Mouse (Mus musculus) MEL (cell line): Measurements from ENCODE around the gene Frmd4a. TPM values are rescaled to one million over a fixed set of nuclear protein-coding genes. Genes with fewer than 3 reads are reported as not detected.

Experiments
- DNase-seq: peaks from one replicate; pipeline ENCODE4 v3.0.0; 2011; ENCODE audit warnings: low read depth, low spot score
- H3K27ac ChIP-seq: 2 replicates; pipeline ENCODE4 v1.5.1; 2012; ENCODE audit warnings: low read depth, mild to moderate bottlenecking, control low read depth, low read length, moderate library complexity; ENCODE audit not compliant: control insufficient read depth
- H3K27me3 ChIP-seq, 2 experiments: fragments of 150-350 bp in 1 of 2; sonication (generic) in 1 of 2; 2 replicates each; pipeline ENCODE4 v1.6.1; 2012; ENCODE audit warnings: low read length in 2 of 2, mild to moderate bottlenecking in 2 of 2, improper control_type of control experiment in 1 of 2, moderate library complexity in 1 of 2; ENCODE audit not compliant: insufficient read depth in 2 of 2, control insufficient read depth in 1 of 2
- H3K36me3 ChIP-seq, 2 experiments: 2 replicates each; pipeline ENCODE4 v1.6.1; 2012 to 2014; ENCODE audit warnings: low read length in 2 of 2, improper control_type of control experiment in 1 of 2, inconsistent platforms in 1 of 2, mild to moderate bottlenecking in 1 of 2; ENCODE audit not compliant: insufficient read depth in 2 of 2, control insufficient read depth in 1 of 2
- H3K4me1 ChIP-seq, 2 experiments: fragments of 150-350 bp in 1 of 2; sonication (generic) in 1 of 2; 2 replicates each; pipeline ENCODE4 v1.6.1; 2012; ENCODE audit warnings: low read length in 2 of 2, improper control_type of control experiment in 1 of 2, mild to moderate bottlenecking in 1 of 2; ENCODE audit not compliant: insufficient read depth in 2 of 2, control insufficient read depth in 1 of 2
- H3K4me3 ChIP-seq, 2 experiments: fragments of 150-350 bp in 1 of 2; sonication (generic) in 1 of 2; 2 replicates each; pipeline ENCODE4 v1.5.1; 2012; ENCODE audit warnings: low read depth in 2 of 2, low read length in 2 of 2, mild to moderate bottlenecking in 2 of 2, moderate library complexity in 2 of 2, control low read depth in 1 of 2, improper control_type of control experiment in 1 of 2; ENCODE audit not compliant: control insufficient read depth in 1 of 2, insufficient read depth in 1 of 2
- H3K79me2 ChIP-seq: 2 replicates; pipeline ENCODE4 v1.6.1; 2012; ENCODE audit warnings: mild to moderate bottlenecking, low read length, moderate library complexity; ENCODE audit not compliant: control insufficient read depth, poor library complexity, insufficient read depth
- H3K9ac ChIP-seq: 2 replicates; pipeline ENCODE4 v1.6.1; 2012; ENCODE audit warnings: low read depth, mild to moderate bottlenecking, control low read depth, low read length, moderate library complexity; ENCODE audit not compliant: control insufficient read depth, poor library complexity, severe bottlenecking
- H3K9me3 ChIP-seq: fragments of 150-350 bp; sonication (generic); replicated peaks from 2 replicates; pipeline ENCODE4 v1.6.1; 2012; ENCODE audit warnings: mild to moderate bottlenecking, low read length, improper control_type of control experiment, moderate library complexity; ENCODE audit not compliant: insufficient read depth
- BHLHE40 ChIP-seq: IDR thresholded peaks from 2 replicates; pipeline ENCODE4 v1.6.1; 2012; ENCODE audit warnings: low read depth, mild to moderate bottlenecking, inconsistent platforms, low read length, improper control_type of control experiment, borderline replicate concordance
- CHD1 ChIP-seq: IDR thresholded peaks from 2 replicates; pipeline ENCODE4 v1.6.1; 2012; ENCODE audit warnings: low read depth, mild to moderate bottlenecking, inconsistent platforms, low read length, improper control_type of control experiment
- CTCF ChIP-seq, 3 experiments: IDR thresholded peaks in 2 of 3; conservative IDR thresholded peaks in 1 of 3; 2 replicates each; pipeline ENCODE4 v1.5.1; 2011 to 2012; ENCODE audit warnings: low read length in 3 of 3, low read depth in 2 of 3, mild to moderate bottlenecking in 2 of 3, improper control_type of control experiment in 1 of 3, inconsistent platforms in 1 of 3, mixed read lengths in 1 of 3, moderate library complexity in 1 of 3; ENCODE audit not compliant: control insufficient read depth in 1 of 3, insufficient read depth in 1 of 3, poor library complexity in 1 of 3, severe bottlenecking in 1 of 3
- E2F4 ChIP-seq: IDR thresholded peaks from 2 replicates; pipeline ENCODE4 v1.6.1; 2011; ENCODE audit warnings: low read depth, low read length, improper control_type of control experiment, borderline replicate concordance
- ELF1 ChIP-seq: IDR thresholded peaks from 2 replicates; pipeline ENCODE4 v1.6.1; 2014; ENCODE audit warnings: low read depth, mild to moderate bottlenecking, inconsistent platforms, low read length, improper control_type of control experiment, moderate library complexity
- EP300 ChIP-seq, 2 experiments: IDR thresholded peaks; 2 replicates each; pipeline ENCODE4 v1.6.1; 2011; ENCODE audit warnings: improper control_type of control experiment in 2 of 2, low read length in 2 of 2, low read depth in 1 of 2, mild to moderate bottlenecking in 1 of 2
- ETS1 ChIP-seq: IDR thresholded peaks from 2 replicates; pipeline ENCODE4 v1.6.1; 2012; ENCODE audit warnings: low read depth, mild to moderate bottlenecking, inconsistent platforms, low read length, improper control_type of control experiment, moderate library complexity
- GABPA ChIP-seq: IDR thresholded peaks from 2 replicates; pipeline ENCODE4 v1.6.1; 2012; ENCODE audit warnings: low read depth, mild to moderate bottlenecking, inconsistent platforms, low read length, improper control_type of control experiment, moderate library complexity
- GATA1 ChIP-seq: IDR thresholded peaks from 2 replicates; pipeline ENCODE4 v1.6.1; 2011; ENCODE audit warnings: low read depth, low read length, improper control_type of control experiment
- HCFC1 ChIP-seq: IDR thresholded peaks from 2 replicates; pipeline ENCODE4 v1.6.1; 2012; ENCODE audit warnings: low read depth, mild to moderate bottlenecking, inconsistent platforms, low read length, improper control_type of control experiment, moderate library complexity
- JUND ChIP-seq: IDR thresholded peaks from 2 replicates; pipeline ENCODE4 v1.6.1; 2011; ENCODE audit warnings: low read depth, mild to moderate bottlenecking, improper control_type of control experiment, low read length
- KAT2A ChIP-seq: conservative IDR thresholded peaks from 2 replicates; pipeline ENCODE4 v1.6.1; 2012; ENCODE audit warnings: low read depth, low read length, improper control_type of control experiment, inconsistent platforms
- MAFK ChIP-seq: IDR thresholded peaks from 2 replicates; pipeline ENCODE4 v1.6.1; 2011; ENCODE audit warnings: low read depth, mild to moderate bottlenecking, low read length, improper control_type of control experiment, borderline replicate concordance
- MAX ChIP-seq: IDR thresholded peaks from 2 replicates; pipeline ENCODE4 v1.6.1; 2011; ENCODE audit warnings: low read length, improper control_type of control experiment
- MYB ChIP-seq: IDR thresholded peaks from 2 replicates; pipeline ENCODE4 v1.6.1; 2011; ENCODE audit warnings: mild to moderate bottlenecking, low read depth, low read length, improper control_type of control experiment
- MYC ChIP-seq: IDR thresholded peaks from 2 replicates; pipeline ENCODE4 v1.6.1; 2011; ENCODE audit warnings: low read depth, mild to moderate bottlenecking, low read length, improper control_type of control experiment, moderate library complexity
- NRF1 ChIP-seq: IDR thresholded peaks from 2 replicates; pipeline ENCODE4 v1.6.1; 2014; ENCODE audit warnings: low read depth, mild to moderate bottlenecking, inconsistent platforms, low read length, improper control_type of control experiment, moderate library complexity; ENCODE audit not compliant: poor library complexity, insufficient read depth, severe bottlenecking
- RCOR1 ChIP-seq: IDR thresholded peaks from 2 replicates; pipeline ENCODE4 v1.6.1; 2012; ENCODE audit warnings: low read depth, mild to moderate bottlenecking, inconsistent platforms, low read length, improper control_type of control experiment
- SIN3A ChIP-seq: IDR thresholded peaks from 2 replicates; pipeline ENCODE4 v1.6.1; 2012; ENCODE audit warnings: low read length, improper control_type of control experiment, inconsistent platforms
- SMC3 ChIP-seq: IDR thresholded peaks from 2 replicates; pipeline ENCODE4 v1.6.1; 2011; ENCODE audit warnings: low read depth, low read length, improper control_type of control experiment
- TCF12 ChIP-seq: IDR thresholded peaks from 2 replicates; pipeline ENCODE4 v1.6.1; 2014; ENCODE audit warnings: low read depth, mild to moderate bottlenecking, inconsistent platforms, low read length, improper control_type of control experiment, moderate library complexity
- UBTF ChIP-seq: IDR thresholded peaks from 2 replicates; pipeline ENCODE4 v1.6.1; 2012; ENCODE audit warnings: low read depth, mild to moderate bottlenecking, inconsistent platforms, low read length, improper control_type of control experiment, moderate library complexity, borderline replicate concordance; ENCODE audit not compliant: insufficient read depth
- USF1 ChIP-seq: IDR thresholded peaks from 2 replicates; pipeline ENCODE4 v1.6.1; 2014; ENCODE audit warnings: low read depth, mild to moderate bottlenecking, inconsistent platforms, low read length, improper control_type of control experiment, moderate library complexity
- USF2 ChIP-seq, 2 experiments: IDR thresholded peaks; 2 replicates each; pipeline ENCODE4 v1.6.1; 2011 to 2012; ENCODE audit warnings: improper control_type of control experiment in 2 of 2, low read length in 2 of 2, borderline replicate concordance in 1 of 2, inconsistent platforms in 1 of 2, low read depth in 1 of 2, mild to moderate bottlenecking in 1 of 2; ENCODE audit not compliant: insufficient read depth in 1 of 2
- ZC3H11A ChIP-seq: IDR thresholded peaks from 2 replicates; pipeline ENCODE4 v1.6.1; 2012; ENCODE audit warnings: low read depth, mild to moderate bottlenecking, inconsistent platforms, low read length, improper control_type of control experiment
- ZNF384 ChIP-seq: IDR thresholded peaks from 2 replicates; pipeline ENCODE4 v1.6.1; 2012; ENCODE audit warnings: low read depth, mild to moderate bottlenecking, inconsistent platforms, low read length, improper control_type of control experiment
- polyA plus RNA-seq, 2 experiments: library from polyadenylated mRNA; stranded (reverse) in 1 of 2; unstranded in 1 of 2; fragments of >175 nt in 1 of 2; fragments of >200 nt in 1 of 2; gene quantifications; 2 replicates each; pipeline versions ENCODE4 v1.2.1 to v1.2.4; 2012; ENCODE audit warnings: low replicate concordance in 2 of 2, low read depth in 1 of 2; ENCODE audit not compliant: insufficient read length in 2 of 2, insufficient read depth in 1 of 2, missing spikeins in 1 of 2
- total RNA-seq: library from RNA; depleted of rRNA; stranded (reverse); fragments of 300-350 nt; gene quantifications from 2 replicates; pipeline ENCODE4 v1.2.3, GENCODE M21; 2012

Gene Frmd4a
- total and polyA plus RNA-seq, 3 experiments, result 6.4 to 14.4 TPM; not detected in 1

GRCm38 (mm10) chr2:4511080-4511386 is 493.5 kb downstream of the Frmd4a start (continued):
- no peak for TF ChIP-seq ZC3H11A

GRCm38 (mm10) chr2:4512607-4513006 is 495.1 kb downstream of the Frmd4a start:
- Histone ChIP-seq H3K9ac (no peak overlapping the region), H3K27me3 (no peaks in the 10 kb centered on the region), H3K4me1 (peaks cover 16 to 25% of the 10 kb centered on the region in 2 experiments), H3K27ac (no peak overlapping the region), H3K79me2 (no peaks in the 10 kb centered on the region; the same call in 1 of the 2 replicates), H3K36me3 (peaks cover 0 to 21% of the 10 kb centered on the region in 2 experiments; a peak in 2 of 4 replicates), H3K4me3 (no peak overlapping the region), H3K9me3 (no peaks in the 10 kb centered on the region)
- no peak for TF ChIP-seq ELF1
- no peak for TF ChIP-seq ZC3H11A
- no peak for TF ChIP-seq CHD1
- TF ChIP-seq ZNF384, result no peak
- TF ChIP-seq MAFK, result no peak
- TF ChIP-seq UBTF, result no peak
- TF ChIP-seq BHLHE40, result no peak
- no peak for TF ChIP-seq SIN3A
- TF ChIP-seq RCOR1, result no peak
- no peak for TF ChIP-seq GATA1
- TF ChIP-seq ETS1, result no peak
- no peak for TF ChIP-seq EP300 (IDR thresholded peaks at IDR 0.05; ENCODE audit: low read depth in 1 of 2, low read length in 2 of 2)
- TF ChIP-seq KAT2A, result no peak
- no peak for TF ChIP-seq USF1
- TF ChIP-seq GABPA, result no peak
- no peak for TF ChIP-seq E2F4
- TF ChIP-seq HCFC1, result no peak
- DNase-seq, result no peak

DNA sequence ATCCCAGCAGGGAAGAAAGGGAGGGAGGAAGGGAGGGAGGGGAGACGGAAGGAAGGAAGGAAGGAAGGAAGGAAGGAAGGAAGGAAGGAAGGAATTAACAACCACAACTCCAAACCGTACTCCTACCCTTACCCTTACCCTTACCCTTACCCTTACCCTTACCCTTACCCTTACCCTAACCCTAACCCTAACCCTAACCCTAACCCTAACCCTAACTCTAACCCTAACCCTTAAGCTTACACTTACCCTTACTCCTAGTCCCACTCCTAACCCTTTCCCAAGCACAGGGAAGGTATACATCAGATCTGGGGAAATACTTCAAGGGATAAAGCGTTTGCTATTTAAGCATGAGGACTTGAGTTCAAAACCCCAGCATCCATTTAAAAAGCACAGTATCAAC is 498.4 kb downstream of the Frmd4a start:
- H3K27me3 ChIP-seq, result no peaks in the 10 kb centered on the region
- H3K4me3 ChIP-seq, result no peak overlapping the region
- TF ChIP-seq MAX, result no peak
- TF ChIP-seq CTCF (IDR thresholded peaks at IDR 0.05 in 2 of 3, conservative IDR thresholded peaks at IDR 0.05 in 1 of 3; ENCODE audit: control insufficient read depth in 1 of 3, insufficient read depth in 1 of 3, low read depth in 2 of 3, low read length in 3 of 3, poor library complexity in 1 of 3, severe bottlenecking in 1 of 3), result no peak
- TF ChIP-seq EP300 (IDR thresholded peaks at IDR 0.05; ENCODE audit: low read depth in 1 of 2, low read length in 2 of 2), result no peak
- no peak for TF ChIP-seq USF2 (IDR thresholded peaks at IDR 0.05; ENCODE audit: borderline replicate concordance in 1 of 2, insufficient read depth in 1 of 2, low read depth in 1 of 2, low read length in 2 of 2)
- no peak for TF ChIP-seq SMC3
- TF ChIP-seq SIN3A, result no peak
- TF ChIP-seq JUND, result no peak
- TF ChIP-seq ZC3H11A, result no peak
- no peak for TF ChIP-seq NRF1
- TF ChIP-seq MYC, result no peak
- TF ChIP-seq HCFC1, result no peak
- no peak for TF ChIP-seq ETS1
- no peak for TF ChIP-seq KAT2A
- TF ChIP-seq TCF12, result no peak
- TF ChIP-seq ELF1, result no peak
- no peak for TF ChIP-seq MYB
- H3K4me1 ChIP-seq, result peaks cover 21 to 23% of the 10 kb centered on the region in 2 experiments
- DNase-seq, result no peak
- no peak overlapping the region for H3K27ac ChIP-seq
- H3K9me3 ChIP-seq, result no peaks in the 10 kb centered on the region
- peaks cover 0 to 15% of the 10 kb centered on the region in 2 experiments; a peak in 2 of 4 replicates for H3K36me3 ChIP-seq
- H3K9ac ChIP-seq, result no peak overlapping the region
- no peaks in the 10 kb centered on the region; the same call in 1 of the 2 replicates for H3K79me2 ChIP-seq
